Mouse (Mus musculus): ENCODE measurements around the gene Chst10. TPM values are rescaled to one million over a fixed set of nuclear protein-coding genes. Genes with fewer than 3 reads are reported as not detected.

Chst10 gene
- polyA plus RNA-seq, 1 experiment from 2014 or later = 46.6 TPM

DNA sequence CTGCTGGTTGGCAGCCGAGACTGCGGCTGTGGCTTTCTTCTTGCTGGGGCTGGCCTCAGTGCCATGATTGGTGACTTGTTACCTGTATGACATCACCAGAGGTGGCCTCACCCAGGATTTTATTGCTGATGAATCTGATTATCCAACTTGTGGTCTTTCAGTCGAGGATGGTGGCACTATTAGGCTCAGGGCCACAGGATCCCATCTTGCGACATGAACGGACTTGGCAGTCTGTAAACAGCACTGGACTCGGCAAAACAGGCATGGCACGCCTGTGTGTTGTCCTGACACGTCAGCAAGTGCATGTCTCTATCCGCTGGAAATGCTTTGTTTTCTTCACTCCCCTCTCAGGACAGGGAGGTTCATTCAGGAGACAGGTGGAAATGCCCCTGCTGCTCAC is 33.6 kb downstream of the Chst10 start:
- no peak for ATAC-seq
- Histone ChIP-seq H3K9me3 (no peaks in the 10 kb centered on the region), H3K9ac (replicated peaks) (no peak overlapping the region), H3K4me1 (replicated peaks) (peaks cover 9% of the 10 kb centered on the region), H3K36me3 (peaks cover 53% of the 10 kb centered on the region), H3K4me3 (replicated peaks) (no peak overlapping the region), H3K4me2 (replicated peaks) (no peak overlapping the region), H3K27ac (no peak overlapping the region), H3K27me3 (no peaks in the 10 kb centered on the region)
- 84% methylated on average over 9 of the region's 9 CpGs for WGBS

DNA sequence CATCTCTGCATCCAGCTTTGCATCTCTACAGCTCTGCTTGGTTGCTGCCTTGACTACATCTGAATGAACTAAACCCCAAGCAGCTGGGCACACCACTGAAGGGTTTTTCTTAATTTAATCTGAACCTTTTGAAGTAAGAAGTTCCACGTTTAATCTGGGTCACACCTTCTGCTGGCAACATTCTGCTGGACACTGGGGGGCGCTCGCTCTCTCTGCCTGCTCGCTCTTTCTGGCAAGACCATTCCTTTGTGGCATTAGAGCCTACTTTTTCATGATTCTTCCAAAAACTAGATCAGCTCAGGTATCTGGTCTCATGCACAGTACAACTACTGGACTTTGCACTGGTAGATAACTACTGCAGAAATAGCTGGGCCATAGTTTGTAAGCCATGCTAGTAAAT is 35.7 kb downstream of the Chst10 start:
- Histone ChIP-seq H3K9me3 (no peaks in the 10 kb centered on the region), H3K9ac (replicated peaks) (no peak overlapping the region), H3K27ac (no peak overlapping the region), H3K27me3 (no peaks in the 10 kb centered on the region), H3K4me3 (replicated peaks) (no peak overlapping the region), H3K36me3 (peaks cover 40% of the 10 kb centered on the region), H3K4me2 (replicated peaks) (no peak overlapping the region), H3K4me1 (replicated peaks) (peaks cover 9% of the 10 kb centered on the region)
- 19% methylated on average over 4 of the region's 4 CpGs for WGBS
- ATAC-seq = no peak

DNA sequence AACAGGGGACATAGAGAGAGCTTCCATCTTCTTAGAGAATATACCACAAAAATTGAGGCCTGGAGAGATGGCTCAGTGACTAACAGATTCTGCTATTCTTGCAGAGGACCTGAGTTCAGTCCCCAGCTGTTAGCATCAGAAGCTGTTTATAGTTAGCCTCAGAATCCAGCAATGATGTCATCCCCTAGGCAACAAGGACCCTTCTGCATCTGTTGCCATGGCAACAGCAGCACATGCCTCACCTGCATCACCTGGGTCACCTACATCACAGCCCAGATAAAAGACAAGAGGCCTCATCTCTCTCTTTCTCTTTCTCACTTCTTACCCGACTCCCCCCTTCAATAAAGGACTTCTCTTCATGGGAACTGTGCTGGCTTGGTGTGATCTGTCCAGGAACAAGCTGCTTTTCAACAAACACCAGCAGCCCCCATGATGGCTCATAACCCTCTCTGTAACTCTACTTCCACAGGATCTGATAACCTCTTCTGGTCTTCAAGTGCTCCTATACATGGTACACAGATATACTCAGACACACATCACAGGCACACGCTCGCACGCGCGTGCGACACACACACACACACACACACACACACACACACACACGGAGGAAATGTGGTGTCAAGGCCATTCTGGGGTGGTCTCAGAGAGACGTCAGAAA is 37.0 kb downstream of the Chst10 start:
- H3K27ac ChIP-seq = no peak overlapping the region; the same call in 1 of the 2 replicates
- no peak overlapping the region for H3K4me3 ChIP-seq (replicated peaks)
- H3K36me3 ChIP-seq = peaks cover 31% of the 10 kb centered on the region
- WGBS = 84% methylated on average over 9 of the region's 9 CpGs
- H3K4me1 ChIP-seq (replicated peaks) = peaks cover 9% of the 10 kb centered on the region
- no peaks in the 10 kb centered on the region for H3K27me3 ChIP-seq
- 0 out of 2 replicates have a peak overlapping the region, but pooled peaks have one; percentile 23 for H3K9ac ChIP-seq (replicated peaks)
- H3K4me2 ChIP-seq (replicated peaks) = no peak overlapping the region
- no peaks in the 10 kb centered on the region for H3K9me3 ChIP-seq
- ATAC-seq = peak; percentile 53

DNA sequence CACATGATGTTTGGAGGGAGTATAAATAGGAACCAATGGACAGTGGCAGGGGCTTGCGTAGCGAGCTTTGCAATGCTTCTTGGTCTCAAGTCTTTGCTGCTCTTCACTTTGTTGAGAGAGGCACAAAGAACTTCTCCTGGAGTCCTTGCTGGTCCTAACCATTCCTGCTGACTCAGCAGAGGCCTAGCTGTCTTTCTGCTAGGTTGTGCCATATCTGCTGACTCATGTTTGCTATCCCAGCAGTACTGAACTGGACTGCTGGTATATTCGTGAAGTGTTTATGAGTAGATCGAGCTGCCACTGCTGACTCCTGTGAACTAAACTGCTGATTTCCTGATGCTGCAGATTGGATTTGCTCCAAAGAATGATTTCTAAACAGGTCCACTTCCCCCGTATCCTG is 37.8 kb downstream of the Chst10 start:
- 87% methylated on average over 5 of the region's 5 CpGs for WGBS
- peaks cover 23% of the 10 kb centered on the region for H3K36me3 ChIP-seq
- H3K27me3 ChIP-seq = 0 out of 2 replicates have a peak, but pooled peaks cover 2% of the 10 kb centered on the region
- no peak overlapping the region for H3K27ac ChIP-seq
- ATAC-seq = no peak
- H3K4me1 ChIP-seq (replicated peaks) = peaks cover 9% of the 10 kb centered on the region
- H3K9ac ChIP-seq (replicated peaks) = no peak overlapping the region
- H3K4me2 ChIP-seq (replicated peaks) = no peak overlapping the region
- no peaks in the 10 kb centered on the region for H3K9me3 ChIP-seq
- no peak overlapping the region for H3K4me3 ChIP-seq (replicated peaks)

DNA sequence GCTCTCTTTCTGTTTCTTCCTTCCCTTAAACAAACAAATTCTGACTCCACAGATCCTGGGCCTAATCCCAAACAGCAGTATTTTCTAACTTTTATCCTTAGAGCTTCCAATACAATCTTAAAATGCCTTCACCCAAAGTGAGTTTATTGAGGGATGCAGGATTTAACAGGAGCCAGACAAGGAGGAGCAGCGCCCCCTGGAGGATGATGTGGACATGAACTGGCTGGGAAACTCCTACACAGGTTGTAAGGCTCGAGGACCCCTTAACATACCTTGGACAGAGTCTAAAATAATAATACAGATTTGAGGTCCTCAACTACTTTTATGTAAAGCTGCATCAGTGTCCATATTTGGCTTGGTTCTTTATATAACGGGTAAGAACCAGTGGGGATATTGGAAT is 41.8 kb downstream of the Chst10 start:
- Histone ChIP-seq H3K36me3 (no peaks in the 10 kb centered on the region), H3K4me3 (replicated peaks) (no peak overlapping the region), H3K27me3 (0 out of 2 replicates have a peak, but pooled peaks cover 5% of the 10 kb centered on the region), H3K9ac (replicated peaks) (no peak overlapping the region), H3K4me1 (replicated peaks) (peaks cover 9% of the 10 kb centered on the region), H3K4me2 (replicated peaks) (no peak overlapping the region), H3K9me3 (no peaks in the 10 kb centered on the region), H3K27ac (no peak overlapping the region)
- WGBS = 13% methylated on average over 3 of the region's 3 CpGs
- ATAC-seq = peak; percentile 59; the same call in 1 of the 2 replicates

DNA sequence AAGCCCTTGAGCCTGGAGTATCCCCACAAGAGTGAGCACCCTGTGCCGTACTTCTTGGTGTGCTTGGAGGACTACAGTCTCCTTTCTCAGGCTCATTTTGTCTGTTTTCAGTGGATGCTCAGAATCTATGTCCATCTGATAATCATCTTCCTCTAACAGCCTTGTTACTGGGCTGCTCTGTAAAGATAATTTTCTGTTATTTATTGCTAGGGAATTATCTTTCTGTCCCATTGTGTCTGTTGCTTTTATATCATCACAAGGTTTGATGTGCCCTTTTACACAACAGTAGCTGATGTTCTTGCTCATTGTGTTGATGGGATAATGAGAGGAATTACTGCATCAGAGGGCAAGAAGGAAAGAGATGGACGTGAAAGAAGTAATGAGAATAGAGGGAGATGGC is 45.7 kb downstream of the Chst10 start:
- 55% methylated on average over 2 of the region's 2 CpGs for WGBS
- Histone ChIP-seq H3K27me3 (0 out of 2 replicates have a peak, but pooled peaks cover 5% of the 10 kb centered on the region), H3K4me3 (replicated peaks) (no peak overlapping the region), H3K36me3 (no peaks in the 10 kb centered on the region), H3K27ac (no peak overlapping the region), H3K4me2 (replicated peaks) (no peak overlapping the region), H3K4me1 (replicated peaks) (peaks cover 17% of the 10 kb centered on the region), H3K9ac (replicated peaks) (no peak overlapping the region), H3K9me3 (no peaks in the 10 kb centered on the region)
- no peak for ATAC-seq

DNA sequence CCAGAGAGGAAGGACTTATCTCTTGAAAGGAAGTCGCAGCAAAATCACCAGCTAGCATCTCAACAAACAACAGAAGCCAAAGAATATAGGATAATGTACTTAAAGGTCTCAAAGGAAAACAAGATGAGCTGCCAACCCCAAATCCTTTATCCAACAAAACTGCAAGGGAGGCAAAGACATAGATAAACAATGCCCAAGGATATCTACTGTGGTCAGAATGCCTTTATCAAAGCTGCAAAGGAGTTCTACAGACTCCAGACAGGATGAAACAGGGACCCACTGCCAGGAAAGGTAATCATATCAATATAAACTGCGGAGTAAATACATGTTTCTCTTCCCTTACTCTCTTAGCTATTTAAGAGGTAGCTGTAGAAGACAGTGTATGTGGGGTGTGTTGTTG is 47.3 kb downstream of the Chst10 start:
- no peak overlapping the region for H3K4me2 ChIP-seq (replicated peaks)
- H3K4me3 ChIP-seq (replicated peaks) = no peak overlapping the region
- no peak overlapping the region for H3K27ac ChIP-seq
- WGBS = 91% methylated on average over 2 of the region's 2 CpGs
- H3K9me3 ChIP-seq = no peaks in the 10 kb centered on the region
- H3K27me3 ChIP-seq = 0 out of 2 replicates have a peak, but pooled peaks cover 3% of the 10 kb centered on the region
- no peaks in the 10 kb centered on the region for H3K36me3 ChIP-seq
- no peak overlapping the region for H3K9ac ChIP-seq (replicated peaks)
- peaks cover 23% of the 10 kb centered on the region for H3K4me1 ChIP-seq (replicated peaks)
- ATAC-seq = no peak

DNA sequence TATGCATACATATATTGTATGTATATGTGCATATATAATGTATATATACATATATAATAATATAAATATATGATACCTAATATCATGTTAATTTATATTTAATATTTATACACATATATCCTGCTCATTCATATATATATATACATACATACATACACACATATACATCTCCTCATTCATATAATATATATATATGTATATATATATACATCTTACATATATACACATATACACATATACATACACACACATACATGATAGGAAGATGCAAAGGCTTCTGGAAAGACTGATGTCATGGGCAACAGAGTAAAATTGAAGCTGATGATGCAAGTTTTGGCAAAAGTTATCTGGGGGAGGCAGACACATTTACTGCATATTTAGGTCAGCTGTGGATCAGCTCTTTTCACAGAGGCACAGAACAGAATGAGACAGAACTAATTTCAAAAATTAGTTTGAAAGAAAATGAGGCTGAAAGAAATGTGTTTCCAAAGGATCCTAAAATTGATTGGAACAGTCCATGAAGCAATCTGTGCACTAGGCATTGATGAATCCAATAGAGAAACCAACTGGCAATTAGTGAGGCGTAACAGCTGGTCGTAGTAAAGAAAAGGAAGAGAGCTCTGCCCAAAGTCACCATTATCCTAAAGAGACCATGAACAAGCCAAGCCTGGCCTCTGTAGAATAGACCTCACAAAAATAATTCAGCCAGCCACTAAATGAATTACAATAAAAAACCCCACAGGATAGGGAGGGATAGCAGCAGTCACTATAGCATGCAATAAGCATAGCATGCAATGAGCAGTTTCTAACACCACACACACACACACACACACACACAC is 49.3 kb downstream of the Chst10 start:
- peak; percentile 60 for ATAC-seq
- H3K9ac ChIP-seq (replicated peaks) = no peak overlapping the region
- peaks cover 23% of the 10 kb centered on the region for H3K4me1 ChIP-seq (replicated peaks)
- 27% methylated on average over 2 of the region's 2 CpGs for WGBS
- H3K4me3 ChIP-seq (replicated peaks) = no peak overlapping the region
- 0 out of 2 replicates have a peak, but pooled peaks cover 2% of the 10 kb centered on the region for H3K27me3 ChIP-seq
- no peaks in the 10 kb centered on the region for H3K9me3 ChIP-seq
- H3K4me2 ChIP-seq (replicated peaks) = peak overlapping the region; percentile 45; the same call in 1 of the 2 replicates
- peak overlapping the region; percentile 85 for H3K27ac ChIP-seq
- no peaks in the 10 kb centered on the region for H3K36me3 ChIP-seq

DNA sequence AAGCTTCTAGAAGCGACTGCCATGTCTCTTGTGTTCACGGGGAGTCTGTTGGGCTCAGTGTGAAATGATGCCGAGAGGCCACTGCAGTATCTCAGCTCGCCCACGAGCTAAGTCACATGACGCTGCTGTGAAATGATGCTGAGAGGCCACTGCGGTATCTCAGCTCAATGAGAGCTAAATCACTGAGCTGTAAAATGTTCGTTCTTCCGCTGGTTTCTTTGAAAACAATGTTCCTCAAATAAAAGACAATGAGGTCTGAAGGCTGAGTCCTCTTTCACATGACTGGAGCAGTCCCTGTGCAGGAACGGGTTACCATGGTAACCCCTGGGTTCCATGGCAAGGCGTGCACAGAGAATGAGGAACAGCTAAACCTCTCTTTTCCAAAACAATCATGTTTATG is 50.0 kb downstream of the Chst10 start:
- H3K4me3 ChIP-seq (replicated peaks) = peak overlapping the region; percentile 30
- H3K9me3 ChIP-seq = no peaks in the 10 kb centered on the region
- H3K4me2 ChIP-seq (replicated peaks) = peak overlapping the region; percentile 45
- peaks cover 25% of the 10 kb centered on the region for H3K4me1 ChIP-seq (replicated peaks)
- H3K36me3 ChIP-seq = no peaks in the 10 kb centered on the region
- peak overlapping the region; percentile 28; the same call in 1 of the 2 replicates for H3K9ac ChIP-seq (replicated peaks)
- peak overlapping the region; percentile 85 for H3K27ac ChIP-seq
- peak; percentile 94 for ATAC-seq
- 14% methylated on average over 11 of the region's 11 CpGs for WGBS
- 0 out of 2 replicates have a peak, but pooled peaks cover 2% of the 10 kb centered on the region for H3K27me3 ChIP-seq

DNA sequence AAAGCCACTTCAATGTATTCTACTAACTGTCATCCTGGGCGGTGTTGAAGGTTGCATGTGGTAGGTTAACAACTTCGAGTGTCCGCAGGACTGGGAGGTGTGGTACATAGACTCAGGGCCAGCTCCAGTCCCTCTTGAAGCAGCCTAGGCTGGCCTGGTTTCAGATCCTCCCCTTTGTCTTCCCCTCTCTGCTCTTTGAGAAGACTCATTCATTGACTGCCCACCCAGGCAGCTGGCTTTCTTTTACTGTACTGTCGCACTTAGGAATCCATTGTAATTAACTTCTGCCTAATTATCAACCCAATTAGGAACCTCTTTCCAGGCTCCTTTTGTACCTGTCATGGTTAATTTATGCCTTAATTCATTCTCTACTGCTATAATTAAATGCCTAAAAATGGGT is 54.7 kb downstream of the Chst10 start:
- ATAC-seq = no peak
- 58% methylated on average over 4 of the region's 4 CpGs for WGBS
- H3K4me1 ChIP-seq (replicated peaks) = peaks cover 16% of the 10 kb centered on the region

DNA sequence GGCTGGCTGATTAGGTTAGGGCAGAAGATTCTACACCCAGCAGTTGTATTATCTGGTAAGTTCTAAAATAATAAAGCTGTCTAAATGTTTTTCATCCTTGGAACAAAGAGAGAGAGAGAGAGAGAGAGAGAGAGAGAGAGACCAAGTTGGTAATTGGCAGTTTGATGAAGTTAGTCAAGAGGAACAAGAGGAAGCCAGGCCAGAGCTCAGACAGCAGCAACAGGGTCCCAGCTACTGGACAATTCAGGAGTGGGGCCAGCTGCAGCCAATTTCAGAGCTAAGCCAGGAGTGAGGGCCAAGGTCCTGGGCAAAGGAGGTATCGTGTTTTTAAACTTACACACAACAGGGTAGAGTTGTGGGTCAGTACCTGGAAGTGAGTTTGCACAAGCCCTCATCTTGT is 55.1 kb downstream of the Chst10 start:
- Histone ChIP-seq H3K9ac (replicated peaks) (no peak overlapping the region), H3K4me3 (replicated peaks) (no peak overlapping the region), H3K36me3 (no peaks in the 10 kb centered on the region), H3K27me3 (0 out of 2 replicates have a peak, but pooled peaks cover 12% of the 10 kb centered on the region), H3K4me1 (replicated peaks) (peaks cover 14% of the 10 kb centered on the region), H3K4me2 (replicated peaks) (no peak overlapping the region), H3K9me3 (no peaks in the 10 kb centered on the region), H3K27ac (no peak overlapping the region)
- WGBS = 93% methylated on average over 1 of the region's 1 CpGs
- ATAC-seq = no peak

More for the DNA sequence above, 54.7 kb downstream of the Chst10 start:
- no peak overlapping the region for H3K4me2 ChIP-seq (replicated peaks)
- no peak overlapping the region for H3K4me3 ChIP-seq (replicated peaks)
- H3K9me3 ChIP-seq = no peaks in the 10 kb centered on the region
- 0 out of 2 replicates have a peak, but pooled peaks cover 9% of the 10 kb centered on the region for H3K27me3 ChIP-seq
- H3K36me3 ChIP-seq = no peaks in the 10 kb centered on the region
- no peak overlapping the region for H3K27ac ChIP-seq
- no peak overlapping the region for H3K9ac ChIP-seq (replicated peaks)

DNA sequence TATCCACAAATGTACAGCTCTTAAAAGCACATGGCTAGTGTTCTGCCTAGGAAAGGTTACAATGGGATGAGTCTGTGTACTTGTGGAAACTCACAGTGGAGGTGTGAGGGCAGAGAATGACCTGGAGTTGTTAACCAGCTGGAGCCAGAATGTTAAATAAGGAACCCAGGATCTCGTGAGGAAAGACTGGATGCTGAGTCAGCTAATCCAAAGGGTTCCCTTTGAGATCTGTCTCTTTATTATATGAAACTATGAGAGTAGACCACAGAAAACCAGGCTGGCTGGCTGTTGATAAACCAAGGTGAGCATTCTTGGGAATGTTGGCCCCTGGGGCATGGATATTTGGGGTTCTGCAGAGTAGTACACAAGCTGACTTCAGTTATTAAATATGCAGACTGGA is 58.0 kb downstream of the Chst10 start:
- no peak for ATAC-seq
- Histone ChIP-seq H3K27ac (no peak overlapping the region), H3K4me2 (replicated peaks) (no peak overlapping the region), H3K9ac (replicated peaks) (no peak overlapping the region), H3K36me3 (no peaks in the 10 kb centered on the region), H3K4me1 (replicated peaks) (peaks cover 10% of the 10 kb centered on the region), H3K9me3 (no peaks in the 10 kb centered on the region), H3K4me3 (replicated peaks) (no peak overlapping the region), H3K27me3 (peaks cover 16% of the 10 kb centered on the region; the same call in 1 of the 2 replicates)
- WGBS = 59% methylated on average over 1 of the region's 1 CpGs
